Mouse (Mus musculus): ENCODE data around the gene Rfng. TPM values are rescaled to one million over a fixed set of nuclear protein-coding genes. Genes with fewer than 3 reads are reported as not detected.
A peak's percentile ranks its signal among the peaks of the same experiment; 100 is the strongest.
"Not testable (repeated sequence)": the region's sequence is repeated elsewhere in the genome, so short reads cannot be mapped to it uniquely, and the experiment has no call there.

Rfng gene
- polyA plus RNA-seq, 2 experiments: 5.5 to 8.6 TPM

- WGBS (ENCODE audit: insufficient replicate concordance): 1% methylated on average over 59 of the region's 59 CpGs
- no peaks in the 10 kb centered on the region for H3K27me3 ChIP-seq (ENCODE audit: control insufficient read depth, insufficient read depth, low read length)
- H3K4me3 ChIP-seq (ENCODE audit: insufficient read depth in 1 of 2, low read depth in 2 of 2, low read length in 2 of 2): peak within 1 kb of the TSS; percentile 80 to 85
- peaks cover 12% of the 10 kb centered on the region for H3K36me3 ChIP-seq (replicated peaks; ENCODE audit: control insufficient read depth, insufficient read depth, low read depth)
- peak within 1 kb of the TSS; percentile 85 for H3K4me2 ChIP-seq (ENCODE audit: low read depth)
- ATAC-seq (ENCODE audit: insufficient read depth): peak; percentile 92
- TF ChIP-seq EP300 (IDR thresholded peaks at IDR 0.05; ENCODE audit: low read depth) (no peak), CTCF (IDR thresholded peaks at IDR 0.05; ENCODE audit: low read depth) (no peak)
- H3K9ac ChIP-seq (replicated peaks): peak within 1 kb of the TSS; percentile 89
- peaks cover 0 to 10% of the 10 kb centered on the region in 2 experiments; a peak in 3 of 4 replicates for H3K4me1 ChIP-seq (replicated peaks; ENCODE audit: control insufficient read depth in 2 of 2, insufficient read depth in 2 of 2, low read length in 1 of 2)
- peak within 1 kb of the TSS; percentile 3 for H3K27ac ChIP-seq
- H3K9me3 ChIP-seq (ENCODE audit: control insufficient read depth, low read length): no peaks in the 10 kb centered on the region
- DNase-seq (ENCODE audit: low read depth in 3 of 3, low spot score in 3 of 3): peak; percentile 89 to 93 (median 92)
Measured at GRCm38 (mm10) chr11:120795756-120796613, 12.0 kb upstream of the Rfng start, which contains the start of gene Dus1l. Gene Dus1l, minus strand, starts transcription at chr11:120796403.

- H3K27me3 ChIP-seq (ENCODE audit: control insufficient read depth, insufficient read depth, low read length): no peaks in the 10 kb centered on the region
- no peak overlapping the region for H3K27ac ChIP-seq
- no peak overlapping the region for H3K9ac ChIP-seq (replicated peaks)
- H3K4me1 ChIP-seq (replicated peaks; ENCODE audit: control insufficient read depth in 2 of 2, insufficient read depth in 2 of 2, low read length in 1 of 2): peaks cover 0 to 10% of the 10 kb centered on the region in 2 experiments; a peak in 3 of 4 replicates
- ATAC-seq (ENCODE audit: insufficient read depth) (no peak), DNase-seq (ENCODE audit: low read depth in 3 of 3, low spot score in 3 of 3) (no peak)
- WGBS (ENCODE audit: insufficient replicate concordance): 82% methylated on average over 9 of the region's 9 CpGs
- no peak overlapping the region for H3K4me3 ChIP-seq (ENCODE audit: insufficient read depth in 1 of 2, low read depth in 2 of 2, low read length in 2 of 2)
- peaks cover 38% of the 10 kb centered on the region for H3K36me3 ChIP-seq (replicated peaks; ENCODE audit: control insufficient read depth, insufficient read depth, low read depth)
- TF ChIP-seq EP300 (IDR thresholded peaks at IDR 0.05; ENCODE audit: low read depth) (no peak), CTCF (IDR thresholded peaks at IDR 0.05; ENCODE audit: low read depth) (no peak)
- no peak overlapping the region for H3K4me2 ChIP-seq (ENCODE audit: low read depth)
- H3K9me3 ChIP-seq (ENCODE audit: control insufficient read depth, low read length): no peaks in the 10 kb centered on the region
Measured at GRCm38 (mm10) chr11:120792652-120793051, 8.6 kb upstream of the Rfng start.

DNA sequence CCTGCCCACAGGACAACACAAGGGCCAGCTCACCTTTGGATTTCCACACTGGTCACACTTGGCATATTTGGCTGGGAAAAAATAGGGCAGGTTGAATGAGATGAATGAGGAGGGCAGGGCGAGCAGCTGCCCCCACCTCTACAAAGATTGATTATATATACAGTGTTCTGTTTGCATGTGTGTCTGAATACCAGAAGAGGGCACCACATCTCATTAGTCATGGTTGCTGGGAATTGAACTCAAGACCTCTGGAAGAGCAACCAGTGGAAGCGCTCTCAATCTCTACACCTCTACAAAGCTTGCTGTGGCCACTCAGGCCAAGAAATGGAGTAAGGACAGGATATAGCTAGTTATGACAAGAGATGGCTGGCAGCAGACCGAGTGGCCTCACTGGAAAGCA is 5.8 kb upstream of the Rfng start:
- TF ChIP-seq EP300 (IDR thresholded peaks at IDR 0.05; ENCODE audit: low read depth) (no peak), CTCF (IDR thresholded peaks at IDR 0.05; ENCODE audit: low read depth) (no peak)
- Histone ChIP-seq H3K9ac (replicated peaks) (no peak overlapping the region), H3K4me1 (replicated peaks; ENCODE audit: control insufficient read depth in 2 of 2, insufficient read depth in 2 of 2, low read length in 1 of 2) (peaks cover 0 to 8% of the 10 kb centered on the region in 2 experiments; a peak in 3 of 4 replicates), H3K27ac (no peak overlapping the region), H3K4me2 (ENCODE audit: low read depth) (no peak overlapping the region), H3K36me3 (replicated peaks; ENCODE audit: control insufficient read depth, insufficient read depth, low read depth) (peaks cover 51% of the 10 kb centered on the region), H3K4me3 (ENCODE audit: insufficient read depth in 1 of 2, low read depth in 2 of 2, low read length in 2 of 2) (no peak overlapping the region), H3K27me3 (ENCODE audit: control insufficient read depth, insufficient read depth, low read length) (no peaks in the 10 kb centered on the region), H3K9me3 (ENCODE audit: control insufficient read depth, low read length) (no peaks in the 10 kb centered on the region)
- WGBS (ENCODE audit: insufficient replicate concordance): 76% methylated on average over 3 of the region's 3 CpGs
- DNase-seq (ENCODE audit: low read depth in 3 of 3, low spot score in 3 of 3): no peak
- no peak for ATAC-seq (ENCODE audit: insufficient read depth)

DNA sequence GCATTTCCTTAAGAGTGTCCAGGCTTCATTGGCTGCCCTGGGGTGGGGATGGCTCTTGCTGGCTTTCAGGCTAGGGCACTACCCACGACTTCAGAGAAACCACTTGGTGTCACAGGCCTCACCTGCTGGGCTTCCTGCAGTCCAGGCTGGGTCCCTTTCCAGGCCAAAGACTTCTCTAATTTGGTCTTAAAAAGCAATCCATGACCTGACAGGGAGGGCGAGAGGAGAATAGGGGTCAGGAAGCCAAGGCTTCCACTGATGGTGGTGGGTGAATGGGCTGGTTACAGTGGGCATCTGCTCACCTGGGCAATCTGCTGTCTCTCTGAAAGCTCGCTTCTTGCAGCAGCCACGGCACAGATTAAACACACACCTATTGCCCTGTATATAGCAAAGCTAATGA is 5.3 kb upstream of the Rfng start:
- no peak overlapping the region for H3K27ac ChIP-seq
- no peaks in the 10 kb centered on the region for H3K9me3 ChIP-seq (ENCODE audit: control insufficient read depth, low read length)
- H3K9ac ChIP-seq (replicated peaks): no peak overlapping the region
- 71% methylated on average over 4 of the region's 4 CpGs for WGBS (ENCODE audit: insufficient replicate concordance)
- no peak overlapping the region for H3K4me2 ChIP-seq (ENCODE audit: low read depth)
- ATAC-seq (ENCODE audit: insufficient read depth) (no peak), DNase-seq (ENCODE audit: low read depth in 3 of 3, low spot score in 3 of 3) (no peak)
- peaks cover 0 to 8% of the 10 kb centered on the region in 2 experiments; a peak in 3 of 4 replicates for H3K4me1 ChIP-seq (replicated peaks; ENCODE audit: control insufficient read depth in 2 of 2, insufficient read depth in 2 of 2, low read length in 1 of 2)
- peaks cover 51% of the 10 kb centered on the region for H3K36me3 ChIP-seq (replicated peaks; ENCODE audit: control insufficient read depth, insufficient read depth, low read depth)
- H3K27me3 ChIP-seq (ENCODE audit: control insufficient read depth, insufficient read depth, low read length): no peaks in the 10 kb centered on the region
- no peak overlapping the region for H3K4me3 ChIP-seq (ENCODE audit: insufficient read depth in 1 of 2, low read depth in 2 of 2, low read length in 2 of 2)
- no peak for TF ChIP-seq EP300 (IDR thresholded peaks at IDR 0.05; ENCODE audit: low read depth)

GRCm38 (mm10) chr11:120788460-120788859 is 4.5 kb upstream of the Rfng start:
- H3K27me3 ChIP-seq (ENCODE audit: control insufficient read depth, insufficient read depth, low read length); H3K4me1 ChIP-seq (replicated peaks; ENCODE audit: control insufficient read depth in 2 of 2, insufficient read depth in 2 of 2, low read length in 1 of 2); H3K27ac ChIP-seq; DNase-seq (ENCODE audit: low read depth in 3 of 3, low spot score in 3 of 3); H3K9ac ChIP-seq (replicated peaks); H3K4me2 ChIP-seq (ENCODE audit: low read depth); H3K4me3 ChIP-seq (ENCODE audit: insufficient read depth in 1 of 2, low read depth in 2 of 2, low read length in 2 of 2); H3K9me3 ChIP-seq (ENCODE audit: control insufficient read depth, low read length); ATAC-seq (ENCODE audit: insufficient read depth): not testable (repeated sequence)
- peaks cover 51% of the 10 kb centered on the region for H3K36me3 ChIP-seq (replicated peaks; ENCODE audit: control insufficient read depth, insufficient read depth, low read depth)
- WGBS (ENCODE audit: insufficient replicate concordance): 77% methylated on average over 9 of the region's 10 CpGs

All from liver, embryonic 14.5 days (tissue).